Mouse (Mus musculus) lung, postnatal 36 days (tissue): ENCODE data around the gene Ptcd3.
"Not testable (repeated sequence)": the region's sequence is repeated elsewhere in the genome, so short reads cannot be mapped to it uniquely, and the experiment has no call there.

Experiments
- DNase-seq: peaks from one replicate; pipeline ENCODE4 v3.0.0; 2022; ENCODE audit warnings: mixed read lengths

Ptcd3 gene

DNA sequence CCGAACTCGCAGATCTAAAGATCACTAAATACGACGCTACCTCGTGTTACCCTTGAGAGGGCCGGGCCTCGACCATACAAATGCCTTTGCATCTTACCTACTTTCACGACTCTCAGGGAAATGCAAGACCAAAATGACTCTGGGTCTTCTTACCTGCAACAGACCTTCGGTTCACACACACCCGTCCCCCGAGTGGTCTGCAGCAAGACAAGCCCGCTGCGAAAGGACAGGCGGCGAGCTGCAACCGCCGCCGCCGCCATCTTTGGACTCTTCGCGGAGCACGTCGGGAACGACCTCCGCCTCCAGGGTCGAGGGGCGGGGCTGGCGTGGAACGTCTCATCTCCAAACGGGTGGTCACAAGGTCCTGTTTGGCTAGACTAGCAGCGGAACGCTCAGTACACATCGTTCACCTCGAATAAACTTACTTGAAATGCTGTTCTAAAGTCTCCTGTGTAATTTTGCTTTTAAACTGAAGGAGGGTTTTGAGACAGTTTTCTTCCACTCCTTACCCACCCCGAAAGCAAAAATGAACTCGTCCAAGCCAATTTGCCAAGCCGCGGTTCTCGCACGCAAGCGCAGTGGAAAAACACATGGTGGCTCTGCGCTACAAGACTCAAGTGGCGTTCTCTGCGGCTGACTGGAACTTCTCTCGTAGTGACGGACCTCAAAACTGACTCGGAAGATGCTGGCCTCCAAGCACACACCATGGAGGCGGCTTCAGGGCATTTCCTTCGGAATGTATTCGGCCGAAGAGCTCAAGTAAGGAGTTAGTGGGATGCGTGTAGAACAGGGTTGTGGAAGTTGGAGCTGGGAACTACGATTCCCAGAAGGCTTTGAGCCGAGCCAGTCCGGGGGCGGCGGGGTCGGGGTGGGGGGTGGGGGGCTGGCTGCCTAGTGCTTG lies at the start of gene Ptcd3, which contains the start of gene Polr1a:
Ptcd3 (minus strand) TSS at position 270 of the 901 bp plus-strand sequence.
Polr1a (plus strand) TSS at position 573 of the 901 bp plus-strand sequence.
- DNase-seq = peak; percentile 95

DNA sequence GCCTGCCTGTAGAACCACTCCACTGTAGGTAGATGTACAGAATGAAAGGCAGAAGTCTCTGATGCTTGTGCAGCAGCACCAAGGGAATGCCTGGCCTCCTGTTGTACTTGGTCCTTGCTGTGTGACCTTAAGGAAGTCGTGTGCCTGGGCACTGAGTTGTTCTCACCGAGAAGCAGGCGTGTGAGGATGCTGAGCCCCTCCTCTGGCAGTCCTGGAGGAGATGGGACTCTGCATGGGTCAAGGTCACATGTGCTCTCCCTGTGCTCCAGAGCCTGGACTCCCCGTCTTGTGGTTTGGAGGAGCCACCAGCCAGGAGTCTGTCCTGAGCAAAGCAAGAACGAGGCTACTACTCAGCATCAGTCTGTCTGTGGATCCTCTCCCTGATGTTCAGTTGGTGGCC lies 42.6 kb upstream of the Ptcd3 start:
- no peak for DNase-seq

GRCm38 (mm10) chr6:71950592-71950991 lies 42.0 kb upstream of the Ptcd3 start:
- peak; percentile 84 for DNase-seq

DNA sequence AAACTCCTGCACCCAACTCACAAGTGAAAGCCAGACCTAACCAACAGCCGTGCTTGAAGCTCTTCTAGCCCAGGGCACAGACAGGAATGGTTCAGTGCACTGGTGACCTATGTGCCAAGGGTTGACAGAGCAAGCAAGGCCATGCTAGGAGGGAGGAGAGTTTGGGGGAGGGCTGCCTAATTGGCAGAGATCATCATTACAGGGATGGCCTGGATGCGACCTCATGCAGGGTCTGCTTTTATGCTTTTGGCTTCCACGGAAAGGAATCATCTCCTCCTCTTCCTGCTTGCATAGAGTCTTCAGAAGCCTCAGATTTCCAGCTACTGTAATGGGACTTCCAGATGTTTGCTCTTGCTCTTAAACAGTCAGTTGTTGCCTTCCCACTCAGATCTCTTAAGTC lies 41.2 kb upstream of the Ptcd3 start:
- DNase-seq = no peak

DNA sequence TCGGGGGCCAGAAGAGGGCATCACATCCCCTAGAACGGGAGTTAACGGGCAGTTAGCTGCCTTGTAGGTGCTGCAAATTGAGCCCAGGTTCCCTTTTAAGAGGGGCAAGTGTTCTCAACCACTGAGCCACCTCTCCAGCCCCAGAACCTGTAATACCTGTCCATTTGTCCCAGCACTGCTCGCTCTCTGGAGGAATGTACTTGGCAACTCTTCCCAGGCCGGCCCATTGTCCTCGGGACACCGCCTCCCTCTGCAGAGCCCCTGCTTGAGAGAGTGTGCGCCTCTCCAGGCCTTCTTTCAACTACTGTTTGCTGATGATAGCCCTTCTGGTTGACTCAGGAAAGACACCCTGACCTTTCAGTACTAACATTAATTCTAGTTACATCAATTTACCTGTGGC lies 37.6 kb upstream of the Ptcd3 start:
- peak; percentile 25 for DNase-seq

DNA sequence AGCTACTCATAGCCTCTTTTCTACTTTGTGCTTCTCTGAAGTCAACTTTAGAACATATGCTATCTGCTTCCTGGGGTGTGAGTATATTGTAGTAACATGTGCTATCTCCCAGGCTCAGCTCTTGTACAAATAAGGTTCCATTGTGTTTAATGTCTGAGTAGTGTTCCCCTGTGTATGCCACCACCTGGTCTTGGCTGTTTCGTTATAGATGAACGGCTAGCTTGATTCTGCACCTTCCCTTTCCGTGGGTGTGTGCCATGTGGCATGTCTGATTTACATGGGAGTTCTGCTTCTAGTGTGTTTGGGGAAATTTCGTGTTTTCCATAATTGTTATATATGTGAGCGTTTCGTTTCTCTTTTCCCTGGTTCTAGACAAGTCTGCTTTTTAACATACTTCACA lies 36.6 kb upstream of the Ptcd3 start:
- DNase-seq = no peak

GRCm38 (mm10) chr6:71940912-71941311 lies 32.4 kb upstream of the Ptcd3 start:
- DNase-seq = no peak

GRCm38 (mm10) chr6:71935737-71936136 lies 27.2 kb upstream of the Ptcd3 start:
- DNase-seq = no peak

GRCm38 (mm10) chr6:71934081-71934556 lies 25.6 kb upstream of the Ptcd3 start:
- DNase-seq = peak; percentile 67

DNA sequence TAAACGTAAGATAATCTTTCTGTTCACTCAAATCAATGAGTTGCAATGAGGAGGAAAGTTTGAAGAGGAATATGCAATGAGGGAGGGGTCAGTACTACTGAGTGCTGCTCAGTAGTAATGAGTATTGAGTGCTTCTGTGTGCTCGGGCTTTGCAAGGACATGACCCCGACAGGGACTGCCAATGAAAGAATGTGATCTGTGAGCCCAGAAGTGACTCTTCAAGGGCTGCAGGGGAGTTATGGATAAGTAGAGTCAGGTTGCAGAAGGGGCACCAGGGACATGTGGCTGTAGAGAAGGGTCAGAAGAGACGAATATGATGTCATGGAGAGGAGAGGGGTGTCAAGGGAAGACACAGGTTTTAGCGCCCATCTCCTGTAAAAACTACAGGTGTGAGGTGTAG lies 23.8 kb upstream of the Ptcd3 start:
- no peak for DNase-seq

DNA sequence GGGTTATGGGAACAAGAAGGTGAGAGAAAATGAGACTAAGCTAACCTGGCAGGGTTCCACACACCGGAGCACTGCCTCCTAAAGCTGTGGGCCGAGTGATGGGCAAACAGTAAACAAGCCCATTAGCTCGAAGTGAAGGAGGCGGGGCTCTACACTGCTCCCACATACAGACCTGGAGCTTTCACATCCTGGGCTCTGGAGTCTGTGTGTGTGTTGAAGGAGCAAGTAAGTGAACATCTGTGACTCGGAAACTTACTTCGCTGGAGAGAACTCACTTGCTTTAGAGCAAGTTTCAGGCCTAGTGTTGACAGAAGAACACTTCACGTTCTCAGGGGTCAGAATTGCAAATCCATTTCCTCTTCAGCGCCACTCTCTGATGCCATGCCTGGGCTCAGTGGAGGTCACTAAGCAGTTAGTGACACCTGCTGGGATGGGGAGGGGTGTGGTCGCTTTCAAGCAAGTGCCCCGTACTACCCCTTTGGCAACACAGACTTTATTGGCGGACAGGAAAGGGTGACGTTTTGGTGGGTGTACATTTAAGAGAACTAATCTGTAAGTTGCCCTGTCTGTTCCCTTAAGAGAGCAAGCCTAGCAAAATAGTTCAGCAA lies 22.4 kb upstream of the Ptcd3 start:
- DNase-seq = peak; percentile 42

DNA sequence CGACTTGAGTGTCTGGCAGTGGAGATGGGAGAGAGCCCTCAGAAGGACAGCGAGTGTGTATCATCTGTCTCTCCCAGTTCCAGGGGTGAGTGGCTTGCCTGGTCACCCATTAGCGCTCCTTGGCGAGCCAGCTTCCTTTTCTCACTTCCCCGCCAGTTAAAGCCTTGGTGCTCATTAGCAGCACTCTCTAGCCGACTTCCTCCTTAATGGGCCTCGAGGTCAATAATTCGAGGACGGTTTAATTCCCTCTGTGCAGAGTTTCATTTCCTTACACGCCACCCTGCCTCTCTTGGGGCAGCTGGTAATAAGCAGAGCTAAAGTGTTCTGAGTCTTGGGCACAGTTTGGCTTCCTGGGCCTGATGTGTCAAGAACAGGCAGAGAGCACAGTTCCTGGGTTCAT lies 21.5 kb upstream of the Ptcd3 start:
- DNase-seq = peak; percentile 44

- DNase-seq = peak; percentile 82
Observed at GRCm38 (mm10) chr6:71927911-71928310, 19.4 kb upstream of the Ptcd3 start.

GRCm38 (mm10) chr6:71925233-71925632 lies 16.7 kb upstream of the Ptcd3 start:
- not testable (repeated sequence) for DNase-seq

DNA sequence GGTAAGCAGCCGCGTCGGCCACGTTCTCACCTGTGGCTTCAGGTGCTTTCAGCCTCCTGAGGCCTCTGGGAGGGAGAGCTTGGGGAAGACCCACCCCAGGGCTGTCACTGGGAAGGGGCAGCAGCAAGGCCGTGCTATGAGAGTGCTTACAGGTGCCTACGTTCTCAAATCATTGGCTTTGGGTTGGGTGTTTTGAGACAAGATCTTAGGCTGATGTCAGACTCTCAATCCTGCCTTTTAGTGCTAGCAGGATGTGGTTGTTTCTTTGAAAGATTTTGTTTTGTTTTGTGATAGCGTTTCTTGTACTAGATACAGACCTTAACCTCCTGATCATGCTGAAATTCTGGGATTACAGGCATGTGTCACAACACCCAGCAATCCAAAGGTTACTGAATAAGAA lies 12.2 kb upstream of the Ptcd3 start:
- no peak for DNase-seq

DNA sequence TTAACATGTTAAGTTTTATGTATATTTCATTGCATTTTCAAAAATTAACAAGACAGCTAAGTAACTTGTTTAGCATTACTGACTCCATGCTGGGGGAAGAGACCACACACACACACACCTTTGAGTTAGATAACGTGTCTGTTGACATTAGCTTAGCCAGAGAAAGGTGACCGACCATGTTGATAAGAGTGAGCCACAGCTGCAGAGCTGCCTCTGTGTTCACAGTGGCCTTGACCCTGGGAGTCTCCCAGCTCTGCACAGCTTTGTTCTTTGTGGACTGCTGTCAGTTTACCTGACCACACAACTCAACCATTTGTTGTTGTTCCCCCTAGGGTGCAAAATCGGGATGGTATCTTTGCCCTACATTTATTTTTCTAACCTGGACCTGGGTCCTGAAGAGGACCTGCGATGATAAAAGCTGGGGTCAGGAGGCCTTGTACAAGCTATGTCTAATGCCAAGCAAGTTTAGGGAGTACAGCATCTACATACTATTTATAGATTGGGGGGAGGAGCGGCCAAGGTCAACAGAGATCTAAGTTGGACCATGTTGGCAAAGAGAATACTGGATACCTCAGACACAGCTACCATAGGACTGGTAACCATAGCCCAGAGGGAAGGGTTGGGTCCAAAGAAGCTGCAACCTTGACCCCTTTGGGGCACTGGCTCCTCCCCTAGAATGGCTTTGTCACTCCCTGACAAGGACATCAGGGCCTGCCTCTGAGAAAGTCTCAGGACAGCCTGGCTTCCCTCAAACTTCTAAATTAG lies 3.3 kb upstream of the Ptcd3 start:
- no peak for DNase-seq

- peak; percentile 6 for DNase-seq
Observed at GRCm38 (mm10) chr6:71909840-71910239, 1.3 kb upstream of the Ptcd3 start.

DNA sequence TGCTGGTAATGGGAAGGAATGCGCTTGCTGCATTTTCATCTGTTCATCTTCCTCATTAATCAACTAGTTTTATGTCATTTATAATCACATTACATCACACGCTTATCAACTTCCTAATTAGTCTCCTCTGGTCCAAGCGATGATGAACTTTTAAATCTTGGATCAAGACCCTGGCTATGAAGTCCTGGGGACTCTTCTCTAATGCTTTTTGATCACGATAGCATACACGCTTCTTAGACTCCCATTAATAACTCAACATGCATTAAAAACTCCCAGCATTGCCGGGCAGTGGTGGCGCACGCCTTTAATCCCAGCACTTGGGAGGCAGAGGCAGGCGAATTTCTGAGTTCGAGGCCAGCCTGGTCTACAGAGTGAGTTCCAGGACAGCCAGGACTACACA lies 834 bp upstream of the Ptcd3 start:
- DNase-seq = no peak

DNA sequence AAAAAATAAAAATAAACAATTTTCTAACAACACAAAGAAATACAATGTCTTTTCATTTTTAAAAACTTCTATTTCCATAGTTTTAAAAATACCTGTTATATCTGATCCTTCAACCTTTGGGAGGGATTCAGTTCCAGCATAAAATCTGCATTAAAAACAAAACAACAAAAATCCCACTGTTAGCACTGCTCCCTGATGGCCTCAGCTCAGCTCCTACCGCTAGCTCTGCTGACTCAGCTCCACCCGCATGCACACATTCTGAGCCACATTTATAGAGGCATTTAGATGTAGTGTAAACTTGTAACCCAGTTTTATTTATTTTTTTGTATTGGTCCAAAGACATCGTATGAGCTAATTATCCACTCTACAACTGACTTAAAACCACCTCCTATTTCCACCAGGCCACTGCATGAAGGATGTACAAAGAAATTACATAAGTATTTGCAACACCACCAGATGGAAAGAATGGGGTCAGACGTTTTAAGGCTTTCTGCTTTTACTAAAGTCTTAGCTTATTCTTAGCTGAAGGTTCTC lies 781 bp downstream of the Ptcd3 start:
- DNase-seq = no peak

DNA sequence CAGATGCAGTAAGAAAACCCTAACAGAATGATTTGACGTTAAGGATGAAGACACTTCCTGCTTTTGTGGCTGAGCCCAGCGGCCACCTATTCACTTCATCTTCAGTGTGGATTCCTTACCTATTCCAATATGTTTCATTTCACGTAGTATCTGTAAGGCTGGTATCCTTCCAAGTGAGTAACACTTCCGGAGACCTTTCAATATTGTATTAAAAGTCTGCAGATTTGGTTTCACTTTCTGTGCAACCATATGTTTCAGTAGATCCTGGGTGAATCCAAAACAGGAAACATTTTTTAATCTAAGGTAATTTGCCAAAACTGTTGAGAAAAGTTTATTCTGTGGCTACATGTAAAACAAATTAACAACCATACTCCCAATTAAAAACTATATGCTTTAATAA lies 15.3 kb downstream of the Ptcd3 start:
- no peak for DNase-seq

- peak; percentile 26 for DNase-seq
Observed at GRCm38 (mm10) chr6:71877965-71878760, 30.4 kb downstream of the Ptcd3 start.

- no peak for DNase-seq
Observed at GRCm38 (mm10) chr6:71871396-71871795, 37.2 kb downstream of the Ptcd3 start.
